Mouse (Mus musculus) cerebellum, postnatal 25 days (tissue): ENCODE data around the gene Cmah.

Experiments used
- DNase-seq, 2 experiments: peaks; one replicate each; pipeline ENCODE4 v3.0.0; 2021; ENCODE audit warnings: mixed read lengths in 2 of 2

Gene Cmah

DNA sequence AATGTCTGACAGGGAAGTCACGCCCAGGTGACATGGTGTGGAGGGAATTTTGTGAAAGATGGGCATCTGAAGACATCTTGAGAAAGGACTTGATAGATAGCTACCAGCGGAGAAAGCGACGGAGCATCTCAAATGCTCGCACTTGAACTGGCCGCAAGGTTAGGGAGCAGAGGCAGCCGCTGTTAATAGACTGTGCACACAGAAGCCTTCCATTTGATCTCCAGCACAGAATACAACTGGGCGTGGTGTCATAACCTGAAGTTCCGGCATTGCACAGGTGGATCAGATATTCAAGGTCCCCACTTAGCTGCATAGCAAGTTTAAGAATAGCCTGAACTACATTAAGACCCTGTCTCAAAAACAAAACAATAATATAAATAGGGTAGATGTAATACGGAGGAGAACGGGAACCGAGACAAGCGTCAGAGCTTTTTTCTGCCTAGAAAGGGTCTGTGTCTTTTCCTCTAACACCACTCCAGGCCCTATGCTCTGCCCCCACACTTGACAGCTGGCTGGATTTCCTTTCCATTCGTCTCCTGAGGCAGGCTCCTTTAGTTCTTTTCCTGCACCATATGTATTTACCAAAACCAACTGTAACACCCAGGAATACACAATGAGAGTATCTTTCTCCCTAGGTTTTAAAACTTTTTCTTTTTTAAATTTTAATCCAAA, 192.9 kb downstream of the Cmah start:
- DNase-seq, result no peak

DNA sequence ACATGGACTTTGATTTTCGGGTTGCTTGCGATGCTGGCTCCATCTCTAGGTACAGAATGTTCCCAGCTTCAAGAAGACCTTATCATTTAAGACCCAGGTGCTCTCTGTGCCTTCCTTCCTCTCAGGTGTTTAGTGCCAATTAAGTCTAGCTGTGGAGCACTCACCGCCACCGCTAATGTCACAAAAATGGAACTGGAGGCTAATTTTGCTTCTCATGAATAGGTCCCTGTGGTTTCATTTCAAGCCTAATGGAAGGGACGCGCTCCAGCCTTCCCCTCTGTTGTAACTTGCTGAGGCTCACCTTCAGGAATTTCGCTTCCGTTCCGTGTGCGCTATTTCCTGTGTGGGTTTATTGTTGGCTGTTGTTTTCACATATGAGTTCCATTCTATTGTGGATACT, 193.6 kb downstream of the Cmah start:
- DNase-seq, result no peak

DNA sequence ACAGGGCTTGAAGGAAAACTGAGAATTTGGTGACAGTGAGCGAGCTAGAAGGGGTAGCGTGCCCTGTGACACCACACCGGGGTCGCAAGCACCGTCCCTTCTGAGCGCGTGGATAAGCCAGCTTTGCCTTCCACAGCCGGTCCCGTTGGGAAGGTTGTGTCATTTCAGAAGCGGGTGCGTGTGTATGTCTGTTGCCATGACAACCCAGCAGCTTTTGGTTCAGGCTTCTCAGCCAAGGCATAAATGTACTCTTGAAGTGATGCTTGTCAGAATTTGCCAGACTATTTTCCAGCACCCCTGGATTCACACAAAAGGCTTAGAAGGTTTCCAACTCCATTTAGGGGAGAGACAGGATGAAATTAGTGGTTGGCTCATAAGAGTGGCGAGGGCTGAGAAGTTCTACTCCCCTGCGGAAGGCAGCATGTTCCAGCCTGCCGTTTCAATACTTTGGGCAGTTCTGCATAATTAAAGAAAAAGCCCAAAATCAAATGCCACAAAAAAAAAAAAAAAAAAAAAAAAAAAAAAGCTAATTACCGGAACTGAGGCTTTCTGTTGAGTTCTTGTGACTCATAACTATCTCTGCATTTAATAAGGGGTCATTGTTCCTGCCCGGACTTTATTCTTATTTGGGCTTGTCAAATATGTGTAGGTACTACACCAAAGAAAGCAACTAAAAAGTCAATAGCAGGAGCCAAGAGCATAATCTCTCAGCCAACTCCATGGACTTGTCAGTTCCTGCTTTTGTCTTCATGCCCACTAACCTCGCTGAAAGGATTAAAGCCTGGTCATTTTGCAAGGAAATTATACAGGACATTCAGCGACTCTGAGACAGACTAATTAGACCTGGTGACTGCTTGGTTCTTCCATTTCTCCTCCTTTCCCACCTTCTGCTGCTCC, 194.5 kb downstream of the Cmah start:
- peak; percentile 12 to 21 for DNase-seq

DNA sequence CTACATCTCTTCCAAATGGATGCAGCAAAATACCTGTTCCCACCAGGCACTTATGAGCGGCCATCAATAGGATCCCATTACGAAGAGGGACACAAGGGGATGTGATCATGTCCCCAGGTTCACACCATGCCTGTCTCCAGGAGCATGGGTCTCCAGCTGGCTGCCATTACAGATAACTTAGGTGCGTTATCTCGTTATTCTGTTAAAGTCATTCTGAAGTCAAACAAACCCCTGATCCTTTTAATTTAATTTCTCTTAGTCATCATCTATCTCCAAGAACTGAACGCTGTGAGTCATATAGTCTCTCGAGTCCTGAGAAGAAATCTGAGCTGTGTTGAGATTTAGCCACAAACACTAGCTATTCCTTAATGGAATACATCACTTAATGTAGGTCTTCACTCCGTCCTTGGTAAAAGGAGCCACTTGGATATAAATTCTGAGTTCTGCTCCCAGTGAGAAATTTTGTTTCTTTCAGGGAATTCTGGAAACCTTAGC, 195.2 kb downstream of the Cmah start:
- no peak for DNase-seq

DNA sequence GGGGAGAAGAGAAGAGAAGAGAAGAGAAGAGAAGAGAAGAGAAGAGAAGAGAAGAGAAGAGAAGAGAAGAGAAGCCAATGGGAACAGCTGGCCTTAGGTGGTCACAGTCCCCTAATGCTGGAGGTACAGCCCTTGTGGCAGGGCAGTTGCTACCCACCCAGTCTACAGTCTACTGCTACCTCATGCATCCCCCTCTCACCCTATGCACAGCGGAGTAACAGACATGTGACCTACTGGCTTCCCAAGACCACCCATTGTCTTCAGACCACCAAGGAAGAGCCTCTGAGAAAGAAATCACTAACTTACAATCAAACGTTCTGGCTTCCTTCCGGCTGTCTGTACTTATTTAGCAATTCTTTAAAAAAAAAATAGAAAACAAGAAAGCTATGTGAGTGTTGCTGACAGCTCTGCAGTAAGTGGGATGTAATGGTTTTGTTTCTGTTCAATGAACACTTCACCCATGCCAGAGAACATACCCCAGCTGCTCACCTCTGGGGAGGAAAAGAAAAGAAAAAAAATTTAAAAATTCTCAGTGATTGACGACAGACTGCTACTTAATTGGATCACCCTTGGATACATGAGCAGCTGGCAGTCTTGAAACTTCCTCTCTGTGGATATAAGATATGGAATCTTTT, 196.5 kb downstream of the Cmah start:
- no peak for DNase-seq

DNA sequence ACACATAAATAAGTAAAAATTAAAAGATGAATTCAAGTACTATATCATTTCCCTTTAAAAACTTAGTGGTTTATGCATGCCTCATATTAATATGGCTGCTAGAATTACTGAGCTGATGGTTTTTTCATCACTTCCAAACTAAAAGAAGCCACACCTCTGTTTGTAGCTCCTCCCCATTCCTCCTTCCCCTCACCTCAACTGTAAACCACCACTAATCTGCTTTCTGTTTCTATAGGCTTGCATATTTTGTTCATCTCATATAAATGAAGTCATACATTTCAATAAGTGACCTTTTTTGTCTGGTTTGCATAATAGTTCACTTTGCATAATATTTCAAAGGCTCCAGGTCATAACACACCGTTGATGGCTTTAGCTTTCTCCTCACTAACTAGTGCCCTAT, 197.3 kb downstream of the Cmah start:
- DNase-seq, result no peak

DNA sequence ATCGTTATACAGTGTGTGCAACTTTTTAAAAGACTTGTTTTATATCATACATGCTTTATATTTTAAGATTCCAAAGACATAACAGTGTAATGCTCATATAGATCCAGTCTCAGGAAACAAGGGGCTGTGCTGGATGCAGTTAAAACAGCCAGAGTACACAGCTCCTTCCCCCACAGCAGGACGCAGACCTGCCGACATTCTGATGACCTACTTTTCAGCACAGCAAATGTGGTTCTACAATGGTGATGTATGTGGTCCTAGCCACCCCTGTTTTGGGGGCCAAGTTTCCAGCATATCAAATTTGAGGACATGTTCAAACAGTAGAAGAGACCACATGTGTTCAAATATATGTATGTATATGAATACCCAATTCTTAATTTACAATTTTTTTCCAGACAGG, 198.3 kb downstream of the Cmah start:
- no peak for DNase-seq

DNA sequence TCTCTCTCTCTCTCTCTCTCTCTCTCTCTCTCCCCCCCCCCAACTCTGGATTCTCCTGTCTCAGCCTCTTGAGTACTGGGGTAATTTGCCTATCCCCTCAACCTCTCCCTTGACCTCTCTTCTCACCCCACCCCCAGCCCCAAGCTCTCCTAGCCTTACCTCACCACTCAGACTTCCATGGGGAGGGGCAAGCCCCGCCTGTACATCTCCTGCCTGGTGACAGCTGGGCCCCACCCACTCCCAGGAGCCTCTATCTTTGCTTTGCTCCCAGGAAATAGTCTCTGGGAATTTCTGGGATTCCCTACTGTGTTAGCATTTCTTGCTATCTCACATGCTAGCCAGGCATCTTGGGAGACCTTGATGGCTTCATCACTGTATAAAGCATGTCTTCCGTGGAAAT, 199.7 kb downstream of the Cmah start:
- no peak for DNase-seq
